Mouse (Mus musculus) cerebellum, adult 2 months (tissue): ENCODE measurements around the gene Atp5g2.

ENCODE experiments used
- CTCF ChIP-seq: fragments of 200-500 bp; IDR thresholded peaks from 2 replicates; pipeline ENCODE4 v1.5.1; 2011; ENCODE audit warnings: low read depth, mild to moderate bottlenecking, control low read depth, low read length, moderate library complexity, borderline replicate concordance; ENCODE audit not compliant: insufficient read depth
- POLR2A ChIP-seq: fragments of 200-500 bp; IDR thresholded peaks from 2 replicates; pipeline ENCODE4 v1.6.1; 2011; ENCODE audit warnings: low read length, control low read depth, borderline replicate concordance; ENCODE audit not compliant: insufficient read depth

- TF ChIP-seq POLR2A = no peak
- TF ChIP-seq CTCF = no peak
Observed at GRCm38 (mm10) chr15:102634684-102635083, 37.5 kb downstream of the Atp5g2 start.
